Mouse (Mus musculus) cerebellum, adult 2 months (tissue): Measurements from ENCODE around the gene Col4a3. TPM values are rescaled to one million over a fixed set of nuclear protein-coding genes. Genes with fewer than 3 reads are reported as not detected.

Experiments
- DNase-seq, 2 experiments: peaks; one replicate each; pipeline ENCODE4 v3.0.0; 2021
- H3K27ac ChIP-seq: fragments of 200-500 bp; 2 replicates; pipeline ENCODE4 v1.5.1; 2012; ENCODE audit warnings: low read length, control low read depth, inconsistent platforms; ENCODE audit not compliant: insufficient read depth
- H3K27me3 ChIP-seq: fragments of 200-500 bp; 2 replicates; pipeline ENCODE4 v1.6.1; 2012; ENCODE audit warnings: inconsistent platforms, mild to moderate bottlenecking, low read length, moderate library complexity; ENCODE audit not compliant: control insufficient read depth, insufficient read depth
- H3K4me1 ChIP-seq: fragments of 200-500 bp; 2 replicates; pipeline ENCODE4 v1.6.1; 2011; ENCODE audit warnings: low read length; ENCODE audit not compliant: control insufficient read depth, insufficient read depth
- H3K4me3 ChIP-seq: fragments of 200-500 bp; replicated peaks from 2 replicates; pipeline ENCODE3; 2011; ENCODE audit warnings: mild to moderate bottlenecking, low read depth, low read length, control low read depth; ENCODE audit not compliant: insufficient read depth
- CTCF ChIP-seq: fragments of 200-500 bp; IDR thresholded peaks from 2 replicates; pipeline ENCODE4 v1.5.1; 2011; ENCODE audit warnings: low read depth, mild to moderate bottlenecking, control low read depth, low read length, moderate library complexity, borderline replicate concordance; ENCODE audit not compliant: insufficient read depth
- POLR2A ChIP-seq: fragments of 200-500 bp; IDR thresholded peaks from 2 replicates; pipeline ENCODE4 v1.6.1; 2011; ENCODE audit warnings: low read length, control low read depth, borderline replicate concordance; ENCODE audit not compliant: insufficient read depth
- WGBS: fragments of 180-500 bp; shearing (Covaris S2); methylation state at CpG from one replicate; pipeline ENCODE4 v1.1.7; 2018; 5-methylcytosine and 5-hydroxymethylcytosine counted together
- polyA plus RNA-seq: library from polyadenylated mRNA; depleted of rRNA; stranded (reverse); fragments of >200 nt; gene quantifications from 2 replicates; pipeline ENCODE4 v1.2.3, GENCODE M21; 2012

Col4a3 gene
- polyA plus RNA-seq, 1 experiment: 0.54 TPM

GRCm38 (mm10) chr1:82560223-82560622, 26.5 kb upstream of the Col4a3 start:
- TF ChIP-seq CTCF (no peak), POLR2A (no peak)
- 27% methylated on average over 4 of the region's 4 CpGs for WGBS
- no peak overlapping the region for H3K4me3 ChIP-seq
- H3K4me1 ChIP-seq: no peaks in the 10 kb centered on the region
- no peak for DNase-seq
- no peak overlapping the region for H3K27ac ChIP-seq
- H3K27me3 ChIP-seq: no peaks in the 10 kb centered on the region

GRCm38 (mm10) chr1:82569405-82569804, 17.3 kb upstream of the Col4a3 start:
- DNase-seq: no peak
- H3K27me3 ChIP-seq: no peaks in the 10 kb centered on the region
- no peak for TF ChIP-seq CTCF
- TF ChIP-seq POLR2A: no peak
- no peak overlapping the region for H3K27ac ChIP-seq
- no peak overlapping the region for H3K4me3 ChIP-seq
- H3K4me1 ChIP-seq: no peaks in the 10 kb centered on the region
- WGBS: 95% methylated on average over 4 of the region's 4 CpGs

- Histone ChIP-seq H3K4me3 (no peak overlapping the region), H3K27me3 (no peaks in the 10 kb centered on the region), H3K4me1 (no peaks in the 10 kb centered on the region), H3K27ac (no peak overlapping the region)
- no peak for TF ChIP-seq POLR2A
- no peak for TF ChIP-seq CTCF
- no peak for DNase-seq
- 66% methylated on average over 1 of the region's 1 CpGs for WGBS
Observed at GRCm38 (mm10) chr1:82571758-82572157, 15.0 kb upstream of the Col4a3 start.

GRCm38 (mm10) chr1:82575681-82576080, 11.0 kb upstream of the Col4a3 start:
- Histone ChIP-seq H3K27ac (no peak overlapping the region), H3K4me3 (no peak overlapping the region)

GRCm38 (mm10) chr1:82576182-82576581, 10.5 kb upstream of the Col4a3 start:
- Histone ChIP-seq H3K4me1 (no peaks in the 10 kb centered on the region), H3K4me3 (no peak overlapping the region), H3K27ac (no peak overlapping the region), H3K27me3 (no peaks in the 10 kb centered on the region)
- 77% methylated on average over 2 of the region's 2 CpGs for WGBS
- no peak for DNase-seq
- no peak for TF ChIP-seq CTCF
- TF ChIP-seq POLR2A: no peak

More at GRCm38 (mm10) chr1:82575681-82576080, 11.0 kb upstream of the Col4a3 start:
- Histone ChIP-seq H3K4me1 (no peaks in the 10 kb centered on the region), H3K27me3 (no peaks in the 10 kb centered on the region)
- DNase-seq: no peak
- WGBS: 89% methylated on average over 3 of the region's 3 CpGs
- no peak for TF ChIP-seq POLR2A
- no peak for TF ChIP-seq CTCF

- Histone ChIP-seq H3K27me3 (no peaks in the 10 kb centered on the region), H3K4me1 (no peaks in the 10 kb centered on the region), H3K27ac (no peak overlapping the region), H3K4me3 (no peak overlapping the region)
- 89% methylated on average over 10 of the region's 10 CpGs for WGBS
- TF ChIP-seq CTCF: no peak
- no peak for TF ChIP-seq POLR2A
- DNase-seq: no peak
Observed at GRCm38 (mm10) chr1:82577339-82577738, 9.4 kb upstream of the Col4a3 start.

GRCm38 (mm10) chr1:82577915-82578314, 8.8 kb upstream of the Col4a3 start:
- H3K27ac ChIP-seq: no peak overlapping the region
- DNase-seq: no peak
- no peaks in the 10 kb centered on the region for H3K4me1 ChIP-seq
- H3K27me3 ChIP-seq: no peaks in the 10 kb centered on the region
- H3K4me3 ChIP-seq: no peak overlapping the region
- TF ChIP-seq POLR2A (no peak), CTCF (no peak)
- WGBS: 58% methylated on average over 3 of the region's 3 CpGs

GRCm38 (mm10) chr1:82578320-82578719, 8.4 kb upstream of the Col4a3 start:
- WGBS: 73% methylated on average over 4 of the region's 4 CpGs
- Histone ChIP-seq H3K27me3 (no peaks in the 10 kb centered on the region), H3K4me3 (no peak overlapping the region), H3K4me1 (no peaks in the 10 kb centered on the region), H3K27ac (no peak overlapping the region)
- DNase-seq: no peak
- TF ChIP-seq POLR2A (no peak), CTCF (no peak)

- 67% methylated on average over 7 of the region's 7 CpGs for WGBS
- no peak for DNase-seq
- H3K4me3 ChIP-seq: no peak overlapping the region
Observed at GRCm38 (mm10) chr1:82585981-82586380, 740 bp upstream of the Col4a3 start.

More at GRCm38 (mm10) chr1:82585981-82586380, 740 bp upstream of the Col4a3 start:
- no peaks in the 10 kb centered on the region for H3K27me3 ChIP-seq
- H3K4me1 ChIP-seq: peaks cover 6% of the 10 kb centered on the region; the same call in 1 of the 2 replicates
- H3K27ac ChIP-seq: no peak overlapping the region
- no peak for TF ChIP-seq POLR2A
- TF ChIP-seq CTCF: no peak
